Mouse (Mus musculus) B cell, adult 2 months (primary cell): ENCODE measurements around the gene Pigm.

Experiments
- DNase-seq, 2 experiments: peaks; one replicate each; pipeline ENCODE4 v3.0.0; 2022

Gene Pigm

DNA sequence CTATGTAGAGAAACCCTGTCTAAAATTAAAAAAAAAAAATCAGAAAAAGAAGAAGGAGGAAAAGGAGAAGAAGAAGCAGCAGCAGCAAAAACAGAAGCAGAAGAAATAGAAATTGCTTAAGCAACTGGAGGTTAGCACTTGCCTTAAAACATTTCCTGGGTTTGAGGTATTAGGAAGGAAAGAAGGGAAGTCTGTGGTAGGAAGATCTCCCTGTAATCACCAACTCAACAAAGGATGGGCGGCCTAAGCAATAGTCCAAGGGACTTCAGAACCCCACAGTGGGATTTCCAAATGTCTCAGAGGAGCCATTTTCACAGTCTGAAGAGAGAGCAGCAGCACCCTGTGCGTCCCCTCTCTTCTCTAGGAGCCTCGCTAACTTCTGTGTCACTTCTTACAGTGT lies 23.9 kb upstream of the Pigm start:
- no peak for DNase-seq

DNA sequence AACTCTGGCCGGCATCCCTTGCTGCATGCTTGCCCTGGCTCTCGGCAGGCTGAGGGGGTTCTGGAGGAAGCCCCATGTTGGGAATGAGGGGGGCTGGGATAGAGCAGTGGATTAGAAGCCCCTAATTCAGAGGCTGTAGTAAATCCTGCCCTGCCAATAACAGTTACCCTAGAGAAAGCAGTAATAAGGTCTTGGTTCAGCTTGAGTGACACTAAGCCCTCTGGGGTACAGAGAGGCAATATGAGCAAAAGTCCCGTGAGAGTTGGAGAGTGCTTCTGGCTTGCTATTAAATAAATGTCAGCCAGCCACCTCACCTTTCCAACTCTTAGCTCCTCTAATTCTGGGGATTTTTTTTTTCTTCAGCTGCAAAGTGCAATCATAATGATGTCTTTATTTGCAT lies 21.0 kb upstream of the Pigm start:
- no peak for DNase-seq

DNA sequence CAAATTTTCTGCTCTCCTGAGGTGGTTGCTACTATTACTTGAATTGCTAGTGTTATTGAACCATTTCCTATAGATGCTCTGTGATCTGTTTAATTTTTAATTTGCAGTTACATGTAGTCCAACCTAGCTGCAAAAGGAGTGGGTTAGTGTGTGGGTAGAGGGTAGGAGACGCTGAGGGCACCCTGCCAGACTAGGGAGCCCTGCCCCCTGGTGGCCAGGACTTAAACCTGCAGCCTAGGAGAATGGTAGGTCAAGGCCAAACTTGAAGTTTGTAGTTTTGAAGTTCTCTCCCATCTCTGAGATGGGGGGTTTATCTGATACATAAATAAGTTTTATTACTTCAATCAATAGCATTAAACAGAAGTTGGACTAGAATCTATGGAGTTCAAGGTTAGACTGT lies 18.8 kb upstream of the Pigm start:
- DNase-seq = peak; percentile 79 to 80

DNA sequence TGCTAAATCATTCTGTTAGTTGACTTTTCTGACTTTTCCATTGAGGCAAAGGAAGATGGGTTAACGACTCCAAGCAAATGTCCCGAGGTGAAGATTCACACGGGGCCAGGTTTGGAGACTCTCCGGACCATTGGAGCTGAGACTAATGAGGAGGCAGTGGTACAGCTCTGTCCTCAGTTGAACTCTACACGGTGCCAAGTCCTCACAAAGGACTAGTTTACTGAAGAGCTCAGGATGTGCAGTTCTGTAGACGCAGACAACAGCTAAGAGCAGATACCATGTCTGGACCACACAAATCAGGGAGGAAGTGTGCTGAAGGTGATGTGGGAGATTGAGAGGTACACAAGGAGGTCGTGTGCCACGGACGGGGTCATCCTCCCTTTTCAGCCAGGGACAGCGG lies 18.0 kb upstream of the Pigm start:
- no peak for DNase-seq

DNA sequence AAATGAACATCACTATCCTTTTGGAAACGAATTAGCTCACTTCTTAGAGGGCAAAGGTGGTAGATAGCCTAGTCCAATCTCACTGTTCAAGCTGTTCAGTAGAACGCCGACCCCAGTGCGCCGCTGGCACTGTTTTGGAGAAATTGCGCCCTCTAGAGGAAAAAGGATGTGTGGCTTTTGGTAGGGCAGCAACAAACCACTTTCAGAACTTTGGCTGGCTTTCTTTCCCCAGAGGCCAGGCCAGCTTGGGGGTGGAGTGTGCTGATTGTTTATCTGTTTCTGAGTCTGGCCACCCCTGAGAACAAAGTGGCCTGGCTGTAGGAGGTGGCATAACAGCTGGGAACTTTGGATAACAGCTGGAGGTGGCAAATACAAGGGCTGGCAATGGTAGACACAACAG lies 11.7 kb upstream of the Pigm start:
- DNase-seq = peak; percentile 49 to 51

DNA sequence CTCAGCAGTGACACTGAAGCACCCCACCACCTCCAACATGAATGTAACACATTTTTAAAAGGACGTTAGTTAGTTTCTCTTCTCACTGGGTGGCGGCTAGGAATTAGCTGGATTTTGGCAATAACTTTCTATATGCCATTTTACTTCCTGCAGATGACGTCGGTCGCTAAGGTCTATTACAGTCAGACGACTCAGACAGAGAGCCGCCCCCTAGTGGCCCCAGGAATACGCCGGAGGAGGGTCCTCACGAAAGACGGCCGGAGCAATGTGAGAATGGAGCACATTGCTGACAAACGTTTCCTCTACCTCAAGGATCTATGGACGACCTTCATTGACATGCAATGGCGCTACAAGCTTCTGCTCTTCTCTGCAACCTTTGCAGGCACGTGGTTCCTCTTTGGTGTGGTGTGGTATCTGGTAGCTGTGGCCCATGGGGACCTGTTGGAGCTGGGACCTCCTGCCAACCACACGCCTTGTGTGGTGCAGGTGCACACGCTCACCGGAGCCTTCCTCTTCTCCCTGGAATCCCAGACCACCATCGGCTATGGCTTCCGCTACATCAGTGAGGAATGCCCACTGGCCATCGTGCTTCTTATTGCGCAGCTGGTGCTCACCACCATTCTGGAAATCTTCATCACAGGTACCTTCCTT lies 7.5 kb upstream of the Pigm start:
- peak; percentile 84 to 86 for DNase-seq

DNA sequence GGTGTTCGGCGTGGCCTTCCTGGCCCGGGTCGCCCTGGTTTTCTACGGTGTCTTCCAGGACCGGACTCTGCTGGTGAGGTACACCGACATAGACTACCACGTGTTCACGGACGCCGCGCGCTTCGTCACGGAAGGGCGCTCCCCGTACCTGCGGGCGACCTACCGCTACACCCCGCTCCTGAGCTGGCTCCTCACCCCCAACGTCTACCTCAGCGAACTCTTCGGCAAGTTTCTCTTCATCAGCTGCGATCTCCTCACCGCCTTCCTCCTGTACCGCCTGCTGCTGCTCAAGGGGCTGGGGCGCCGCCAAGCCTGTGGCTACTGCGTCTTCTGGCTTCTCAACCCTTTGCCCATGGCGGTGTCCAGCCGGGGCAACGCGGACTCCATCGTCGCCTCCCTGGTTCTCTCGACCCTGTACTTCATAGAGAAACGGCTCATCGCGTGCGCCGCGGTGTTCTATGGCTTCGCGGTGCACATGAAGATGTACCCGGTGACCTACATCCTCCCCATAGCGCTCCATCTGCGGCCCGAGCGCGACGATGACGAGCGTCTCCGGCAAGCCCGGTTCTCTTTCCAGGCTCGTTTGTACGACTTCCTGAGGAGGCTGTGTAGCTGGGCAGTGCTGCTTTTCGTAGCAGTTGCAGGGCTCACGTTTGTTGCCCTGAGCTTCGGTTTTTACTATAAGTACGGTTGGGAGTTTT lies 562 bp downstream of the Pigm start:
- peak; percentile 44 to 53 for DNase-seq

DNA sequence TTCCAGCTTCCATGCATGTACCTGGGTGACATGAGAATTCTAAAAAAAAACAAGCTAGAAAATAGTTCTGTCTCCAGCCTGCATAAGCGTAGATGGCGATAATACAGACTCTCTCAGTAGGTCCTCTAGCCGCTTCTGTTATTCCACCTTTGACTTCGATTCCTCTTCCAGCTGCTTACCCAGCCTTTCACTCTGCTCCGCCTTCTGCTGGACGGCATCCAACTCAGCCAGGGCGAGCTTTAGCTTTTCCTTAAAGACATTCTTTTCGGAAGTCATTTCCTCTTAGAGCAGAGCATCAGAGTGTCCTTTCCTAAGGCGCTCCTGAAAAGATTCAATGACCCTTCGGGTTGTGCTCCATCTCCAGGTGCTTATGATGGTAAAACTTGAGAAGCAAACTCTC lies 3.7 kb downstream of the Pigm start:
- no peak for DNase-seq

DNA sequence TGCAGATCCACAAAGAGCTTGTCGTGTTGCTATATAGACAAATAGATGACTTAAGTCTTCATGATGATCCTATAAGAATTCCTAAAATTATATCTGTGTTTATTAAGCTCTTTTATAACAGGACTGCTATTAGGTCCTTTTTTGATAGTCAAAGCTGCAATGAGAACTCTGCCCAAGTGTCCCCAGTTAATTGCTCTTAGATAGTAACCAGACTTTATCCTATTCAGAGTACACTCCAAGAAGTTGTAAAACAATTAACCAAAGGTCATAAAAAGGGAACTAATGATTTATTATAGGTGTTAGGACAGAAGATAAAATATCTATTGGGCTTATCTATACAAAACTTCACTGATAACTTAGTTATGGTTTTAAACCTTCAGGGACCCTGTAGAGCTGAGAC lies 5.7 kb downstream of the Pigm start:
- no peak for DNase-seq

DNA sequence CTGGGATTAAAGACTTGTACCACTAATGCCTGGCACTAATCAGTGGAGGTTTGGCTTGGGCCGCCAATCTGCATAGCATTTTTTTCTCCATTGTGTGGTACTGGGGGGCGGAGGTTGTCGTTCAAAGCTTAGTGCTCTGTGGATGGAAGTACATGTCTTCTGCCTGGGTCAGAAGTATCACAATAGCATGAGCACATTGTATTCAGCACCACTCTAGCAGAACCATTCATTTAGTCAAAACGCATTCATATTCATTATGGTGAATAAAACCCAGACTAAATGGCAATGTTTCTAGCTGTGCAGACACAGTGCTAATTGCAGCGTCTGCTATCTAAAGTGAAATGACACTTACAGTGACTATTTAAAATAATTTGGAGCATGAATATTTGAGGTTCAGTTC lies 10.9 kb downstream of the Pigm start:
- DNase-seq = no peak

DNA sequence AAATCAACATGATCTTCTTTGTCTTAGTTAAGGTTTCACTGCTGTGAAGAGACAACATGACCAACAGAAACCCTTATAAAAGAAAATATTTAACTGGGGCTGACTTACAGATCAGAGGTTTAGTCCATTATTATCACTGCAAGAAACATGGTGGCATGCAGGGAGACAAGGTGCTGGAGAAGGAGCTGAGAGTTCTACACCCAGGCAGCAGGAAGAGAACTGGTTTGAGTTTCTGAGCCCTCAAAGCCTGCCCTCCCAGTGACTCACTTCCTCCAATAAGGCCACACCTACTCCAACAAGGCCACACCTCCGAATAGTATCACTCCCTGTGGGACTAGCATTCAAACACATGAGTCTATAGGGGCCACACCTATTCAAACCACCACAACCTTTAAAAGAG lies 14.4 kb downstream of the Pigm start:
- peak; percentile 63 to 66 for DNase-seq

DNA sequence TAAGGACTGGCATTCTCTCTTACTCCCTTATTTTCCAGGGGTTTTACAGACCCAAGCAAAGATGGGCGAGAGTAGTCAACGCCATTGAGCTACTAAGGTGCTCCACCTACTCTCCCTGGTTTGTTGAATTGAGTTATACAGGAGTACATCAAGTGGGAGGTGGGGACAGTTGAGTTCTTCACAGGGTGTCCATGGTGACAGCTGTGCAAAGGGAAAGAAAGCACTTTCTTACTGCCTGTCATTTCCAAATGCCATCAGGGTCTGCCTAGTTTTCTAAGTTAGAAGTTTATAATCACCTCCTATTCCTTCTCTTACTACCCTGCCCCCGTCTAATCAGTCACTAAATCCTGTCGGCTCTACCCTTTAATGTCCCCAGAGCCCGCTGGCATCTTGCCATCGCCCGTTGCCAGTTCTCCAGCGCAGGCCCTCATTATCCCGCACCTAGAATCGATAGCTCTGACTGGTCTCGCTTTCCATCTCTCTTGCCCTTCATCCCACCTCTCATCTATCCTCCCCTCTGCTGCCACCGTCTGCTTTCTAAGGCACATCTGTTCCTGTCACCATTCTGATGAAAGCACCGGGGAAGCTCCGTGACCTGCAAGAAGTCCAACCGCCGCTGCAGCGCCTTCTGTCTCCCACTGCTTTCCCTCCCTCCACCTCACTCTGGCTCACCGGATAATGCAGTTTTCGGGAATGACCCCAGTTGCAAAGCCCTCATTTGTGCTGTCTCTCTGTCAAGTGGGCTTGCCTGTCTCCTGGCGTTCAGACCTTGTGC lies 15.6 kb downstream of the Pigm start:
- DNase-seq = no peak

DNA sequence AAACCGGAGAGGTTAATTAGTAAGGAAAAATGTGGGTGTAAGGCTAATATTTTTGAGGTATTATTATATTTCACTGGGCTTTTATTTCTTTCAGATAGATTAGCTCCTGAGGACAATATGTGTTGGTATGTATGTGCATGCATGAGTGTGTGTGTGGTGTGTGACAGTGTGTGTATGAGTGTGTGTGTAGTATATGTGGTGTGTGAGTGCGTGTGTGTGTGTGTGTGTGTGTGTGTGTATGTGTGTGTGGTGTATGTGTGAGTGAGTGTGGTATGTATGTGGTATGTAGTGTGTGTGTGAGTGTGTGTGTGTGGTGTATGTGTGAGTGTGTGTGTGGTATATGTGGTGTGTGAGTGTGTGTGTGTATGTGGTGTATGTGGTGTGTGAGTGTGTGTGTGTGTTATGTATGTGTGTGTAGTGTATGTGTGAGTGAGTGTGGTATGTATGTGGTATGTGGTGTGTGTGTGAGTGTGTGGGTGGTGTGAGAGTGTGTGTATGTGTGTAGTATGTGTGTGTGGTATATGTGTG lies 16.4 kb downstream of the Pigm start:
- DNase-seq = no peak

DNA sequence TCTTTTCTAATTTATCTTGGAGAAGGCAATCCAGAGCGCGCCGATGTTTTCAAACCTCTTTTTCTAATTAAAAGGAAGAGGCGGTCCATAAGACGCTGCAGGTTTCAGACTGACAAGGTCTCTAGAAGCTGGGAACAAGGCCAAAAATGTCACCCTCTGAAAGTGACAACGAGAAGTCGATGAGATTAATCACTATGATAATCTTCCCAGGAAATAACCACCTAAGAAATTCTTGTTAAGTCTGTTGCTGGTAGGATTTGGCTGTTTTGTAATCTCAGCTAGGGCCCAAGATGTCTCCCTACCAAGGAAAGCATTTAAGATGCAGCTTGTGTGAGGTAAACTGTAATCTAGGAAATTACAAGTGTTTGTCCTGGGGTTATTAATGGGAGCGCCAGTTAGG lies 17.4 kb downstream of the Pigm start:
- no peak for DNase-seq

DNA sequence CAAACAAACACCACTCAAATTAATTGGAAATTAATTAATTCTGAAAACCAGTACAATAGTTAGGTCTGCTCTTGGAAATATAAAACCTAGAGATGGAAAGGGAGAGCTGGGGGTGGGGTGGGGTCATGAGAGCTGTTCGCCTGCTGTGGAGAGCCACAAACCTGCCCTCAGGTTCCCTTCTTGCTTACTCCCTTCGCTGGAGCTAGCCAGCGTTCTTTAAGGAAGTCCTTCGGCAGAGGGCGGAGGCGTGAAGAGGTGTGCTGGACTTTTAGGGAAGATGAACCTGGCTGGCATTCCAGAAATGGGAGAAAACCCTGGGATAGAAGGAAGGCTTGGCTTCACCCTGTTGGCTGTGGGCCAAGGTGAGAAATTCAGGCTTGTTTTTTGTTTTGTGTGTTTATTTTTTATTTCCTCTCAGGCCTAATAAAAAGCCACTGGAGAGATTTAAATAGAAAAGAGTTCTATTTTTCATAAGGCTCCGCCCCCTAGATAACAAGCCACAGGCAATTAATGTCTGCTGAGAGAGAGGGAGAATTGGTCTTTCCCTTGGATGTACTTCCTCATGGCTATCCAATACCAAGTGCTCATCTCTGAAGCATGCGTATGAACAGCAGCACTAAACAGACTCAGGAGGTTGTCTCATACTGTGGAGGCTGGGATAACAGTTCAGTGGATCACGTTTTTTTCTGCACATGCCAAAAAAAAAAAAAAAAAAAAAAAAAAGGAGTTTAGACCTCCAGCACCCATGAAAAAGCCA lies 20.8 kb downstream of the Pigm start:
- no peak for DNase-seq

DNA sequence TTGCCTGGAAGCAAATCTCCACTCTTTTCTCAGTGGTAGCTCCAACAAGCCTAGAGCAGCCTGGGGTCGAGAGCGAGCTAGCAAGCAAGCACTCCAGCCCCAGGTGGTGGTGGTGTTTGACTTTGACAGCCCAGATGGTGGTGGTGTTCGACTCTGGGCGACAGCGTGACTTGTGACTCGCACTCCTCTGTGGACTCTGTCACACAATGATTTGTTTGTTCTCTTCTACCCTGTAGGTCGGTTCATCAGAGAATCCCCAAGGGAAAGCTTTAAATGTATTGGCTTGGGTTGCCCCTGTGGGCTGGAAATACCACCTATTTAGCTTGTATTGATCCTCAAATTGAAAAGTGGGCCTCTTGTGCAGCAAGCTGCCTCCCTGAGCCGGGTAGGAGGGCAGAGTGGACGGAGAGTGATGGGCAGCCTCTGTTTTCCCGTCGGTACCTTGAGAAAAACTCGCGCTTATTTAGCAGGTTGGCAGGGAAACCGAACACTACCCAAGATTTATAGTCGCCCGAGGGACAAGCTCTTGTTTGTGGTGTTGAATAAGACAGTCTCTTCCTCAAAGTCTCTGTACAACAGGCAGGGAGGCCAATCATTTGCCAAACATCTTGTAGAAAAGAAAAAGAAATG lies 29.8 kb downstream of the Pigm start:
- no peak for DNase-seq

DNA sequence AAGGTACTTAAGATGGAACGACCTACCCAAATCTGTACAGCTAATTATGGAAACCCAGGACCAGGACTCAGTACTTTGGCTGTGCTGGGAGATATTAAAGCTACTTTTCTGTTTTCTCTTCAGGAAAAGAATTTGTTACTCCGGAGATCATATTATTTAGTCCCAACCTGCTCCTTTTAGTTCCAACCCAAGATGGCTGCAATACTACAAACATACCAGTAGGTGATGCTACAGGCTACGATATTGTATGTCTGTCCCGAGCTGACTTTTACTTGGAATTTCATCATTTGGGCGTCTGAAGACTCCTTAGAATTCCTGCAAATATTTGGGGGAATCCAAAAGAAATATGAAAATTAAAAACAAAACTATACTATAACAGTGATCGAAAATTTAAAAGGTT lies 32.6 kb downstream of the Pigm start:
- peak; percentile 15 to 35 for DNase-seq

DNA sequence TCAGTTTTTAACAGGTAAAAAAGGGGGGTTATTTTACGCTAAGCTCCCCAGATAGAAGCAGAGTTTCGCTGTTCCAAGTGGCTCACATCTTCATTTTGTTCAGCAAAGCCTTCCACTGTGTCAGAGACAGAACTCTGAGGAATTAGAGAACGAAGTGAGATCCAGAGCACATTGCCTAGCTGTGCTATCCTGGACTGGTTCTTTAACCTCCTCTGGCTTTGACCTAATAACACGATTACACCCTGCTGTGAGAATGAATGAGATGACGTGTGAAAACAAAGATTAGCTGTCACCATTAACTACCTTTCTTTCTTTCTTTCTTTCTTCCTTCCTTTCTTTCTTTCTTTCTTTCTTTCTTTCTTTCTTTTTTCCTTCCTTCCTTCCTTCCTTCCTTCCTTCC lies 33.1 kb downstream of the Pigm start:
- DNase-seq = no peak

DNA sequence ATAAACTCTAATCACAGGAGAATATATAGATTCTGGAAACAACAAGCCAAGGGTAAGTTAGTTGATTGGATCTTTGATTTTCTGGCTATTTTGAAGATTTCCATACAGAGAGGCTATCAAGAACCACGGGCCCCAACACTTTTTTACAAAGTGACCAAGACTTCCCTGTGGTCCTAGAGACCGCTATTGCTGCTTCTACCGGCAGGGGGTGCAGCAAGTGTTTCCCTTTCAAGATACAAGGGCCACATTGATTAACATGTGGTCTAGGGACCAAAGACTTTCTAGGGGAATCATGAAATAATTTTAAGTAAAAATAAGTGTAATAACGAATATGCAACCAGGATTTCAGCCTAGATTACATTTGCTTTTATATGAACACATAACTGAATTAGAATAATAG lies 34.5 kb downstream of the Pigm start:
- DNase-seq = peak; percentile 82 to 86

DNA sequence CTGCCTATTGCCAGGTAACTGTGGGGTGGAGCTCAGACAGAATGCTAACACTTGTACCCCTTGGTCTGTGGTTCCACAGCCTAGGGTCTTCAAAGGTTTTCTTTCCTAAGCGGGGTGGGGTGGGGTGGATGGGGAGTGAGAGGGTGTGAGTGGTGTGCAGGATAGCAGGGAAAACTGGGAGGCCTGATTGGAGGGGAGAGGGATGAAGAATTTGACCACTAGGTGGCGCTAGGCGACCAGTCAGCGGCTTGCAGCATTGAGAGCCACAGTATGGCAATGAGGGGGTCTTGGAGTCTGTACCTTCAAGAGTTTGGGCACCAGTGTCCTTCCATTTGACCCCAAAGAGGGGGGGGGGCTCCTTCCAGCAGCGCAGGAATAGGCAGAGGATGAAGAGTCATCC lies 35.9 kb downstream of the Pigm start:
- DNase-seq = peak; percentile 80 to 81

DNA sequence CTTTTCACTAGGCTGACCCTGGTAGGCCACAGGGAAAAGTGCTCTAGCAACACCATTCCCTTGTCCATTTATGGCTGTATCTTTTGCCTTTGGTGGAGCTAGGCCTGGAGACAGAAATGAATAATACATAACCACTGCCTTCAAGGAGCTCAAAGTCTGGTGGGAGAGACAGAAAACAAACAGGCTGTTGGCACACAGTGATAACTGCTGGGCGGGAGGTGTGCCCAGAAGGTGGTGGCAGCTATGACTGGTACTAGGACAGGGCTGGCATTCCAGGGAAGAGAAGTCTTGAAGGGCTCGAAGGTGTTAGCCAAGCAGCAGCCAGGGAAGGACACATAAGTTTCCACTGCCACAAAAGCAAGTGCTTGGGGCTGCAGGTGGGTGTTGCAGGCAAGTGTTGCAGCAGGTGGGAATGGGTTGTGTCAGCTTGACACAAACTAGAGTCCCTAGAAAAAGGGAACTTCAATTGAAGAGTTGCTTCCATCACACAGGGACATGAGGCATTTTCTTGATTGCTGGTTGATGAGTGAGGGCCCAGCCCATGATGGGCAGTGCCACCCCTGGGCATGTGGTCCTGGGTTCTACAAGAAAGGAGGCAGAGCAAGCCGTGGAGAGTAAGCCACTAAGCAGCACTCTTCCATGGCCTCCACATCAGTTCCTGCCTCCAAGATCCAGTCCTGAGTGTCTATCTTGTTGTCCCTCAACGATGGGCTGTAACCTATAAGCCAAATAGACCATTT lies 37.3 kb downstream of the Pigm start:
- DNase-seq = no peak

DNA sequence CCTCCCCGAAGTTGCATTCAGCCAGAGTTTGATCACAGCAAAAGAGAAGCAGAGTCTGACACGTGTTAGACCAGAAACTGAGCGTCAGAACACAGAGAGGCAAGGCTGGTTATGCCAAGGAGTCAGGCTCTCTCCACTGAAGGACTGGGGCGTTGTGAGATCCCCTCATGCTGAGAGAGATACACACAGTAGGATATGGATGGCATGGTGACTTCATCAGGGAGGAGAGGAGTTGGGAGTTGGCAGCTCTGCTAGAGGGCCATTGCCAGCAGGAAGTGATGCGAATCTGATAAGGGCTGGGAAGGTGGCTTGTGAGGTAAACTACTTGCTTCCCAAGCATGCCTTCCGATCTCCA lies 37.9 kb downstream of the Pigm start:
- DNase-seq = no peak
